Mouse (Mus musculus) embryonic fibroblast, embryonic 13.5 days (primary cell): ENCODE results near the gene Ubqln1.

Experiments used
- CTCF ChIP-seq: IDR thresholded peaks from 2 replicates; pipeline ENCODE4 v1.5.1; 2011; ENCODE audit warnings: mild to moderate bottlenecking, control low read depth, low read length, moderate library complexity, borderline replicate concordance; ENCODE audit not compliant: insufficient read depth
- POLR2A ChIP-seq: IDR thresholded peaks from 2 replicates; pipeline ENCODE4 v1.6.1; 2011; ENCODE audit warnings: low read depth, mild to moderate bottlenecking, control low read depth, low read length, moderate library complexity

DNA sequence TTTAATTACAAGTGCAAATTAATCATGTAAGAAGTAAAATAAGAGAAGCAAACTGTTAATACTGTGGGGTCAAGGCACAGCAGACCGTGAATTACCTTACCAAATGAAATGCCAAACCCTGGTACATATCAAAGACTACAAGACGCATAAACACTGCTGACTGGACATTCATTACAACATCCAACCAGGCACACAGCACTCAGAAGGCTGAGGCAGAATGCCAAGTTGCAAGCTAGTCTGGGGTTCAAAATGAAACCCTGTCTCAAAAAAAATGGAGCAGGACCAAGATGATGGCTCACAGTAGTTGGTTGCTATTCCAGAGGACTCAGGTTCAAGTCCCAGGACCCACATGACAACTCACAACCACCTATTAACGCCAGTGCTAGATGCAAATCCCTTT, 31.3 kb downstream of the Ubqln1 start:
- TF ChIP-seq CTCF (no peak), POLR2A (no peak)
